Mouse (Mus musculus) urinary bladder, postnatal 10 days (tissue): Measurements from ENCODE around the gene Pcsk5.

Source experiments
- DNase-seq: peaks from one replicate; pipeline ENCODE4 v3.0.0; 2022; ENCODE audit warnings: low spot score

Pcsk5 gene

GRCm38 (mm10) chr19:17572315-17572714, 265.1 kb downstream of the Pcsk5 start:
- no peak for DNase-seq

- no peak for DNase-seq
Measured at GRCm38 (mm10) chr19:17570936-17571335, 266.5 kb downstream of the Pcsk5 start.

GRCm38 (mm10) chr19:17567264-17567663, 270.2 kb downstream of the Pcsk5 start:
- DNase-seq, result no peak

GRCm38 (mm10) chr19:17566097-17566496, 271.3 kb downstream of the Pcsk5 start:
- DNase-seq, result no peak

- no peak for DNase-seq
Measured at GRCm38 (mm10) chr19:17558764-17559163, 278.7 kb downstream of the Pcsk5 start.

- DNase-seq, result no peak
Measured at GRCm38 (mm10) chr19:17555159-17555558, 282.3 kb downstream of the Pcsk5 start.

GRCm38 (mm10) chr19:17554571-17554970, 282.9 kb downstream of the Pcsk5 start:
- DNase-seq, result no peak

- DNase-seq, result no peak
Measured at GRCm38 (mm10) chr19:17553396-17554100, 283.9 kb downstream of the Pcsk5 start.

GRCm38 (mm10) chr19:17528746-17529532, 308.5 kb downstream of the Pcsk5 start:
- no peak for DNase-seq

- DNase-seq, result no peak
Measured at GRCm38 (mm10) chr19:17525558-17525957, 311.9 kb downstream of the Pcsk5 start.

- no peak for DNase-seq
Measured at GRCm38 (mm10) chr19:17514456-17514855, 323.0 kb downstream of the Pcsk5 start.

GRCm38 (mm10) chr19:17511283-17511682, 326.1 kb downstream of the Pcsk5 start:
- DNase-seq, result no peak

GRCm38 (mm10) chr19:17504212-17504611, 333.2 kb downstream of the Pcsk5 start:
- DNase-seq, result no peak

- no peak for DNase-seq
Measured at GRCm38 (mm10) chr19:17498586-17499235, 338.7 kb downstream of the Pcsk5 start.

GRCm38 (mm10) chr19:17496131-17496530, 341.3 kb downstream of the Pcsk5 start:
- DNase-seq, result no peak

GRCm38 (mm10) chr19:17491822-17492544, 345.4 kb downstream of the Pcsk5 start:
- no peak for DNase-seq

GRCm38 (mm10) chr19:17491322-17491721, 346.1 kb downstream of the Pcsk5 start:
- no peak for DNase-seq

- no peak for DNase-seq
Measured at GRCm38 (mm10) chr19:17489866-17490141, 347.6 kb downstream of the Pcsk5 start.

- DNase-seq, result no peak
Measured at GRCm38 (mm10) chr19:17489041-17489865, 348.2 kb downstream of the Pcsk5 start.

GRCm38 (mm10) chr19:17482126-17482790, 355.2 kb downstream of the Pcsk5 start:
- no peak for DNase-seq

GRCm38 (mm10) chr19:17479471-17479870, 358.0 kb downstream of the Pcsk5 start:
- no peak for DNase-seq
